Mouse (Mus musculus): ENCODE results near the gene B430305J03Rik.

GRCm38 (mm10) chr3:61364978-61365778 is 573 bp downstream of the B430305J03Rik start:
- TF ChIP-seq CTCF (IDR thresholded peaks at IDR 0.05), result peak; percentile 12; the same call in 1 of the 2 replicates
- no peak for TF ChIP-seq POLR2A (IDR thresholded peaks at IDR 0.05; ENCODE audit: insufficient read depth, low read depth, low read length)

Measured in heart, adult 2 months (tissue).